Mouse (Mus musculus): Measurements from ENCODE around the gene Kiz. TPM values are rescaled to one million over a fixed set of nuclear protein-coding genes. Genes with fewer than 3 reads are reported as not detected.

Gene Kiz
- polyA plus RNA-seq, 2 experiments = 19.8 to 27.8 TPM

DNA sequence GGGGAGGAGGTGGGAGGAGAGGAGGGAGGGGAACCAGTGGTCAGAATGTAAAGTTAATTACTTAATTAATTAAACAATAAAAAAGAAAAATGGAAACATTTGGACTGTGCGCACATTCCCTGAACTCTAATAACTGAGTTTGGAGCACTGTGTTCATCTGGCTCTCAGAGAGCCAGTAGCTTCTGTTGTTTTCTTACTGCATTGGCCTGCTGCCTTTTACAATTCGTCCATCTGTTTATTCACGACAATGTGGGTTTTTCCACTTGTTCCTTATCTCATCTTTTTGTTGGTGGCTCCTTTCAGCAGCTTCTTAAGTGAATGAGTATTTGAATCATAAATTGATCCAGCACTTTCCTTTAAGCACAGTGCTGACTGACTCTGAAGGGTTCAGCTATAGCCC, 62.1 kb downstream of the Kiz start:
- no peak overlapping the region for H3K4me2 ChIP-seq (replicated peaks; ENCODE audit: low read depth, low read length, severe bottlenecking)
- H3K4me1 ChIP-seq (ENCODE audit: control insufficient read depth, insufficient read depth, low read length) = no peaks in the 10 kb centered on the region
- H3K9me3 ChIP-seq (ENCODE audit: control insufficient read depth, low read length) = no peaks in the 10 kb centered on the region
- no peaks in the 10 kb centered on the region for H3K36me3 ChIP-seq (ENCODE audit: control insufficient read depth, insufficient read depth, low read length)
- no peak overlapping the region for H3K4me3 ChIP-seq (replicated peaks; ENCODE audit: low read length)
- no peak for TF ChIP-seq POLR2A (IDR thresholded peaks at IDR 0.05; ENCODE audit: borderline replicate concordance, extremely low read depth, insufficient read depth, insufficient read length)
- H3K9ac ChIP-seq (ENCODE audit: low read depth, low read length, severe bottlenecking) = no peak overlapping the region
- ATAC-seq (ENCODE audit: low FRiP score, low read depth) = no peak
- H3K27me3 ChIP-seq (ENCODE audit: control insufficient read depth, insufficient read depth, low read length) = no peaks in the 10 kb centered on the region
- WGBS = 84% methylated on average over 3 of the region's 3 CpGs
- H3K27ac ChIP-seq (replicated peaks; ENCODE audit: low read depth, low read length) = no peak overlapping the region
- DNase-seq (ENCODE audit: low spot score) = no peak

GRCm38 (mm10) chr2:146920375-146921160, 64.9 kb downstream of the Kiz start:
- Histone ChIP-seq H3K4me2 (replicated peaks; ENCODE audit: low read depth, low read length, severe bottlenecking) (no peak overlapping the region), H3K4me1 (ENCODE audit: control insufficient read depth, insufficient read depth, low read length) (no peaks in the 10 kb centered on the region), H3K27me3 (ENCODE audit: control insufficient read depth, insufficient read depth, low read length) (no peaks in the 10 kb centered on the region), H3K27ac (replicated peaks; ENCODE audit: low read depth, low read length) (no peak overlapping the region), H3K36me3 (ENCODE audit: control insufficient read depth, insufficient read depth, low read length) (no peaks in the 10 kb centered on the region), H3K9ac (ENCODE audit: low read depth, low read length, severe bottlenecking) (no peak overlapping the region), H3K4me3 (replicated peaks; ENCODE audit: low read length) (no peak overlapping the region), H3K9me3 (ENCODE audit: control insufficient read depth, low read length) (no peaks in the 10 kb centered on the region)
- no peak for ATAC-seq (ENCODE audit: low FRiP score, low read depth)
- 37% methylated on average over 8 of the region's 8 CpGs for WGBS
- no peak for TF ChIP-seq POLR2A (IDR thresholded peaks at IDR 0.05; ENCODE audit: borderline replicate concordance, extremely low read depth, insufficient read depth, insufficient read length)
- DNase-seq (ENCODE audit: low spot score) = no peak

DNA sequence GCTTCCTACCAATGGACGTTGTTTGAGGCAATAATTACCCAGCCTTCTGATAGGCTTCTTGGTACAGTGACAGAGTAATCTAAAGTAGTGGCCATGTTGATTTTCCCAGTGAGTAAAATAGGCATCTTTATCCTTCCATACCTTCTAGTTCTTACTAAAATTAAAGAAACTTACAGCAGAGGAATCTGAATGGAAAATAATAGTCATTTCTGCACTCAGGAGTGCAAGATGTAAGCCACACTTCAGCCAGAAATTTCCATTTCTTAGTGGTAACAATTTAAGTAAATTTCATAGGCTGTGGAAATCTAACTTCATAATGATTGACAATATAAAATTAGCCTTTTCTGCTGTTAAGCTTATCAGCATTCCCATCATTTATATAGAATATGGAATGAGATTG, 69.6 kb downstream of the Kiz start:
- Histone ChIP-seq H3K27ac (replicated peaks; ENCODE audit: low read depth, low read length) (no peak overlapping the region), H3K4me2 (replicated peaks; ENCODE audit: low read depth, low read length, severe bottlenecking) (no peak overlapping the region), H3K4me1 (ENCODE audit: control insufficient read depth, insufficient read depth, low read length) (no peaks in the 10 kb centered on the region), H3K27me3 (ENCODE audit: control insufficient read depth, insufficient read depth, low read length) (no peaks in the 10 kb centered on the region), H3K9me3 (ENCODE audit: control insufficient read depth, low read length) (no peaks in the 10 kb centered on the region), H3K36me3 (ENCODE audit: control insufficient read depth, insufficient read depth, low read length) (no peaks in the 10 kb centered on the region), H3K9ac (ENCODE audit: low read depth, low read length, severe bottlenecking) (no peak overlapping the region), H3K4me3 (replicated peaks; ENCODE audit: low read length) (no peak overlapping the region)
- TF ChIP-seq POLR2A (IDR thresholded peaks at IDR 0.05; ENCODE audit: borderline replicate concordance, extremely low read depth, insufficient read depth, insufficient read length) = no peak
- 91% methylated on average over 1 of the region's 1 CpGs for WGBS
- ATAC-seq (ENCODE audit: low FRiP score, low read depth) = no peak
- no peak for DNase-seq (ENCODE audit: low spot score)

GRCm38 (mm10) chr2:146925846-146926245, 70.2 kb downstream of the Kiz start:
- H3K4me1 ChIP-seq (ENCODE audit: control insufficient read depth, insufficient read depth, low read length) = no peaks in the 10 kb centered on the region
- H3K27me3 ChIP-seq (ENCODE audit: control insufficient read depth, insufficient read depth, low read length) = no peaks in the 10 kb centered on the region
- DNase-seq (ENCODE audit: low spot score) = no peak
- 57% methylated on average over 4 of the region's 4 CpGs for WGBS
- no peak overlapping the region for H3K27ac ChIP-seq (replicated peaks; ENCODE audit: low read depth, low read length)
- ATAC-seq (ENCODE audit: low FRiP score, low read depth) = 0 out of 2 replicates have a peak, but pooled peaks have one; percentile 15
- no peaks in the 10 kb centered on the region for H3K9me3 ChIP-seq (ENCODE audit: control insufficient read depth, low read length)
- no peak overlapping the region for H3K4me3 ChIP-seq (replicated peaks; ENCODE audit: low read length)
- no peaks in the 10 kb centered on the region for H3K36me3 ChIP-seq (ENCODE audit: control insufficient read depth, insufficient read depth, low read length)
- H3K4me2 ChIP-seq (replicated peaks; ENCODE audit: low read depth, low read length, severe bottlenecking) = no peak overlapping the region
- no peak overlapping the region for H3K9ac ChIP-seq (ENCODE audit: low read depth, low read length, severe bottlenecking)
- TF ChIP-seq POLR2A (IDR thresholded peaks at IDR 0.05; ENCODE audit: borderline replicate concordance, extremely low read depth, insufficient read depth, insufficient read length) = no peak

- Histone ChIP-seq H3K4me3 (replicated peaks; ENCODE audit: low read length) (no peak overlapping the region), H3K9me3 (ENCODE audit: control insufficient read depth, low read length) (no peaks in the 10 kb centered on the region), H3K4me2 (replicated peaks; ENCODE audit: low read depth, low read length, severe bottlenecking) (no peak overlapping the region), H3K36me3 (ENCODE audit: control insufficient read depth, insufficient read depth, low read length) (0 out of 2 replicates have a peak, but pooled peaks cover 2% of the 10 kb centered on the region), H3K9ac (ENCODE audit: low read depth, low read length, severe bottlenecking) (no peak overlapping the region), H3K4me1 (ENCODE audit: control insufficient read depth, insufficient read depth, low read length) (no peaks in the 10 kb centered on the region), H3K27me3 (ENCODE audit: control insufficient read depth, insufficient read depth, low read length) (no peaks in the 10 kb centered on the region), H3K27ac (replicated peaks; ENCODE audit: low read depth, low read length) (no peak overlapping the region)
- ATAC-seq (ENCODE audit: low FRiP score, low read depth) (no peak), DNase-seq (ENCODE audit: low spot score) (no peak)
- 63% methylated on average over 8 of the region's 8 CpGs for WGBS
- no peak for TF ChIP-seq POLR2A (IDR thresholded peaks at IDR 0.05; ENCODE audit: borderline replicate concordance, extremely low read depth, insufficient read depth, insufficient read length)
Observed at GRCm38 (mm10) chr2:146948223-146948776, 92.6 kb downstream of the Kiz start.
